Mouse (Mus musculus) hindbrain, embryonic 12.5 days (tissue): ENCODE results near the gene Gin1. TPM values are rescaled to one million over a fixed set of nuclear protein-coding genes. Genes with fewer than 3 reads are reported as not detected.
"Not testable (repeated sequence)": the region's sequence is repeated elsewhere in the genome, so short reads cannot be mapped to it uniquely, and the experiment has no call there.

Experiments used
- ATAC-seq: fragments of 200-750 bp; cut with Nextera tagmentation; 2 replicates; pipeline ENCODE4 v1.8.0; 2017; ENCODE audit warnings: moderate TSS enrichment; ENCODE audit not compliant: low FRiP score
- H3K27ac ChIP-seq: fragments of 300-500 bp; sonication (generic); 2 replicates; pipeline ENCODE4 v1.5.1; 2016; ENCODE audit warnings: mild to moderate bottlenecking
- H3K27me3 ChIP-seq: fragments of 300-500 bp; sonication (generic); 2 replicates; pipeline ENCODE4 v1.6.1; 2016; ENCODE audit warnings: mild to moderate bottlenecking
- H3K36me3 ChIP-seq: fragments of 300-500 bp; sonication (generic); 2 replicates; pipeline ENCODE4 v1.6.1; 2016; ENCODE audit warnings: mild to moderate bottlenecking
- H3K4me1 ChIP-seq: fragments of 300-500 bp; sonication (generic); 2 replicates; pipeline ENCODE4 v1.6.1; 2016
- H3K4me2 ChIP-seq: fragments of 300-500 bp; sonication (generic); replicated peaks from 2 replicates; pipeline ENCODE4 v1.6.1; 2016; ENCODE audit warnings: mild to moderate bottlenecking
- H3K4me3 ChIP-seq: fragments of 300-500 bp; sonication (generic); 2 replicates; pipeline ENCODE4 v1.5.1; 2016; ENCODE audit warnings: mild to moderate bottlenecking
- H3K9ac ChIP-seq: fragments of 300-500 bp; sonication (generic); 2 replicates; pipeline ENCODE4 v1.6.1; 2016; ENCODE audit warnings: mild to moderate bottlenecking, moderate library complexity
- H3K9me3 ChIP-seq: fragments of 300-500 bp; sonication (generic); replicated peaks from 2 replicates; pipeline ENCODE4 v1.6.1; 2016; ENCODE audit warnings: mild to moderate bottlenecking
- WGBS: fragments of 180-500 bp; shearing (Covaris S2); methylation state at CpG from one replicate; pipeline ENCODE4 v1.1.7; 2016; 5-methylcytosine and 5-hydroxymethylcytosine counted together
- polyA plus RNA-seq: library from polyadenylated mRNA; unstranded; fragments of >200 nt; fragmentation: Nextera tagmentation; extraction: Ambion mirVana; gene quantifications from 2 replicates; pipeline ENCODE4 v1.2.1, GENCODE M21; 2016

Gin1 gene
- 19.7 and 20.8 TPM in 2 replicates for polyA plus RNA-seq

DNA sequence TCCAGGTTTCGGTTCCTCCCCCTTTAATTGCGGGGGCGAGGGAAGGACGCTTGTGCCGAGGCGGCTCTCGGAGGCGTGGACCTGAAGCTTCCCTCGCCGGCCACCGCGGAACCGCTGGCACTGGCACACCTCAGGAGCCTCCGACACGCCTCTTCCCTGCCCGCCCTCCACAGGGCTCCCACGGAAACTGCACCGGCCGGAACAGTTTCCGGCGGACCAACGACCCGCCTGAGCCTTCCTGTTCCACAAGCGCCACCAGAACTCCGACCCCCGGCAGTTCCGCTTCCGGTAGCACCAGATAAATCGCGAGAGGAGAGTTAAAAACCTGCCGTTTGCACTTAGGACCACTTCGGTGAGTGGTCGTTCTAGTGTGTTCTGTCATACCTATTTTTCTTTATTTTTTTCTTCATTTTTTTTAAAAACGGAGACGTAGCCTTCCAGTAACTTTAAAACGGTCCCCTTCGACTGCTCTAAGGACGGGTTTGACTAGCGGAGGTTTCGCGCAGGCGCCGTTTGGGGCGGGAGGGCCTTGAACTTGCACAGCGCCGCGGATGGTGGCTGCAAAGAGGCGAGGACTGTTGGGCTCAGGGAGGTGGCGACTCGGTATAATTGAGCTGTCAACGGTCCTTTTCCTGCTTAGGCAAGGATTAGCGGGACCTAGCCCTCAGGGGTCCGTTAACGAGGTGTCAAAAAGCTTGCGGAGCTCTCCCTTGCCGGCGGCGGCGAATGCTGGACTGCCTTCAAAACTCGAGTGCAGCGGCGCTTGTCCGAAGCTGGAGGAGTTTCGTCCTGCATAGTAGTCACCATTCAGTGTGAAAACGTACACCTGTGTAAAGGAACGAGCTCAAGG lies at the start of gene Gin1, which contains the start of gene Ppip5k2:
Gin1 (plus strand) TSS at position 269 of the 850 bp plus-strand sequence.
Ppip5k2 (minus strand) TSS at position 508 of the 850 bp plus-strand sequence.
- Histone ChIP-seq H3K4me2 (peak within 1 kb of the TSS; percentile 66), H3K27ac (peak within 1 kb of the TSS; percentile 87), H3K27me3 (no peaks in the 10 kb centered on the region), H3K4me1 (peaks cover 19% of the 10 kb centered on the region), H3K4me3 (peak within 1 kb of the TSS; percentile 85), H3K36me3 (no peaks in the 10 kb centered on the region), H3K9me3 (no peaks in the 10 kb centered on the region), H3K9ac (peak within 1 kb of the TSS; percentile 92)
- under 1% methylated on average over 66 of the region's 66 CpGs for WGBS
- ATAC-seq = peak; percentile 99

- Histone ChIP-seq H3K27ac (no peak overlapping the region), H3K9ac (no peak overlapping the region), H3K4me2 (no peak overlapping the region), H3K4me3 (no peak overlapping the region), H3K36me3 (peaks cover 24% of the 10 kb centered on the region), H3K27me3 (no peaks in the 10 kb centered on the region), H3K4me1 (no peaks in the 10 kb centered on the region), H3K9me3 (no peaks in the 10 kb centered on the region)
- ATAC-seq = no peak
- WGBS = 72% methylated on average over 2 of the region's 2 CpGs
Observed at GRCm38 (mm10) chr1:97726730-97727129, 43.2 kb upstream of the Gin1 start.

- Histone ChIP-seq H3K9me3 (no peaks in the 10 kb centered on the region), H3K27me3 (no peaks in the 10 kb centered on the region), H3K4me1 (no peaks in the 10 kb centered on the region), H3K4me2 (no peak overlapping the region), H3K4me3 (no peak overlapping the region), H3K9ac (no peak overlapping the region), H3K27ac (no peak overlapping the region), H3K36me3 (peaks cover 20% of the 10 kb centered on the region)
- WGBS = 67% methylated on average over 1 of the region's 1 CpGs
- no peak for ATAC-seq
Observed at GRCm38 (mm10) chr1:97729339-97729738, 40.6 kb upstream of the Gin1 start.

GRCm38 (mm10) chr1:97743063-97743462 lies 26.9 kb upstream of the Gin1 start:
- H3K4me1 ChIP-seq = no peaks in the 10 kb centered on the region
- no peak overlapping the region for H3K9ac ChIP-seq
- H3K9me3 ChIP-seq = no peaks in the 10 kb centered on the region
- peaks cover 51% of the 10 kb centered on the region for H3K36me3 ChIP-seq
- WGBS = 96% methylated on average over 1 of the region's 1 CpGs
- H3K27me3 ChIP-seq = no peaks in the 10 kb centered on the region
- no peak overlapping the region for H3K4me3 ChIP-seq
- H3K27ac ChIP-seq = no peak overlapping the region
- ATAC-seq = no peak
- no peak overlapping the region for H3K4me2 ChIP-seq

- Histone ChIP-seq H3K4me2 (no peak overlapping the region), H3K4me3 (no peak overlapping the region), H3K4me1 (no peaks in the 10 kb centered on the region), H3K27ac (no peak overlapping the region), H3K9me3 (no peaks in the 10 kb centered on the region), H3K9ac (no peak overlapping the region), H3K36me3 (peaks cover 41% of the 10 kb centered on the region), H3K27me3 (no peaks in the 10 kb centered on the region)
- no peak for ATAC-seq
- 91% methylated on average over 4 of the region's 4 CpGs for WGBS
Observed at GRCm38 (mm10) chr1:97745712-97746111, 24.3 kb upstream of the Gin1 start.

GRCm38 (mm10) chr1:97746261-97746660 lies 23.7 kb upstream of the Gin1 start:
- WGBS = 97% methylated on average over 7 of the region's 7 CpGs
- H3K27ac ChIP-seq = no peak overlapping the region
- no peaks in the 10 kb centered on the region for H3K4me1 ChIP-seq
- no peak overlapping the region for H3K4me3 ChIP-seq
- H3K4me2 ChIP-seq = no peak overlapping the region
- H3K9ac ChIP-seq = no peak overlapping the region
- peaks cover 40% of the 10 kb centered on the region for H3K36me3 ChIP-seq
- ATAC-seq = no peak
- no peaks in the 10 kb centered on the region for H3K9me3 ChIP-seq
- H3K27me3 ChIP-seq = no peaks in the 10 kb centered on the region

DNA sequence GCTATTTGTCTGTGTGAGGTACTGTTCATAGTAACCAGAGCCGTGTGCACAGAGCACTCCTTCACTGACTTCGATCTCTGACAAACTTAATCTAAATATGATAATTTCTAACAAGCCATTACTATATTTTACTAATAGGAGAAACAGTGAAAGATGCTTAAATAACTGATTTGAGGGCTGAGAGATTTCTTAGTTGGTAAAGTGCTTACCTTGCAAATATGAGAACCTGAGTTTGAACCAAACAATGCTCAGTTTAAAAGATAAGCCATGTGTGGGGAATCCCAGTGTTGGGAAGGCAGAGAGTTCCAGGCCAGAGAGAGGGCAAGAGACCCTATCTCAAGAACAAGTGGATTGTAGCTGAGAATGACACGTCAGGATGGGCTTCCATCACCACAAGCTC lies 21.8 kb upstream of the Gin1 start:
- peaks cover 39% of the 10 kb centered on the region for H3K36me3 ChIP-seq
- H3K9me3 ChIP-seq = no peaks in the 10 kb centered on the region
- H3K4me3 ChIP-seq = no peak overlapping the region
- no peak for ATAC-seq
- no peak overlapping the region for H3K4me2 ChIP-seq
- H3K9ac ChIP-seq = no peak overlapping the region
- H3K27me3 ChIP-seq = no peaks in the 10 kb centered on the region
- H3K27ac ChIP-seq = no peak overlapping the region
- no peaks in the 10 kb centered on the region for H3K4me1 ChIP-seq
- WGBS = 95% methylated on average over 3 of the region's 3 CpGs

GRCm38 (mm10) chr1:97753216-97753615 lies 16.8 kb upstream of the Gin1 start:
- no peaks in the 10 kb centered on the region for H3K9me3 ChIP-seq

DNA sequence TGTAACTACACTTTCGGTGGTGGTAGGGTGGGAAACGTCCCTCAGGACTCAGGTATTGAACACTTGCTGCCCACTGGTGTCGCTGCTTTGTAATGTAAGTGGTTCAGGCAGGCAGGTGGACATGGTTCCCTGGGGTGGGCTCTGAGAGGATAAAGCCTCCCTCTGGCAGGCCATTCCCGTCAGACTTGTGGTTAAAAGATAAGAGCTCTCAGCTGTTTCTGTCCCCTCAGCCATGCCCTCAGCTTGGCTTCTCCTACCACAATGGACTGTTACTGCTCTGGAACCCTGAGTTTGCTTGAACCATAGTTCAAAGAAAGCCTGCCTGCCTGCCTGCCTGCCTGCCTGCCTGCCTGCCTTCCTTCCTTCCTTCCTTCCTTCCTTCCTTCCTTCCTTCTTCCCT lies 15.6 kb upstream of the Gin1 start:
- no peak for ATAC-seq
- WGBS = 79% methylated on average over 4 of the region's 4 CpGs
- H3K36me3 ChIP-seq = peaks cover 32% of the 10 kb centered on the region

More at GRCm38 (mm10) chr1:97753216-97753615, 16.8 kb upstream of the Gin1 start:
- Histone ChIP-seq H3K36me3 (peaks cover 34% of the 10 kb centered on the region), H3K4me3 (no peak overlapping the region), H3K27me3 (no peaks in the 10 kb centered on the region), H3K4me2 (no peak overlapping the region), H3K9ac (no peak overlapping the region), H3K27ac (no peak overlapping the region), H3K4me1 (no peaks in the 10 kb centered on the region)
- no peak for ATAC-seq

GRCm38 (mm10) chr1:97759841-97760240 lies 10.1 kb upstream of the Gin1 start:
- Histone ChIP-seq H3K36me3 (peaks cover 15% of the 10 kb centered on the region), H3K4me2 (no peak overlapping the region), H3K9ac (no peak overlapping the region), H3K9me3 (no peaks in the 10 kb centered on the region), H3K27ac (no peak overlapping the region), H3K4me1 (no peaks in the 10 kb centered on the region), H3K4me3 (no peak overlapping the region), H3K27me3 (no peaks in the 10 kb centered on the region)
- no peak for ATAC-seq

More for the DNA sequence above, 15.6 kb upstream of the Gin1 start:
- H3K27me3 ChIP-seq = no peaks in the 10 kb centered on the region
- no peak overlapping the region for H3K4me2 ChIP-seq
- no peaks in the 10 kb centered on the region for H3K4me1 ChIP-seq
- H3K4me3 ChIP-seq = no peak overlapping the region
- no peak overlapping the region for H3K9ac ChIP-seq
- no peaks in the 10 kb centered on the region for H3K9me3 ChIP-seq
- no peak overlapping the region for H3K27ac ChIP-seq

DNA sequence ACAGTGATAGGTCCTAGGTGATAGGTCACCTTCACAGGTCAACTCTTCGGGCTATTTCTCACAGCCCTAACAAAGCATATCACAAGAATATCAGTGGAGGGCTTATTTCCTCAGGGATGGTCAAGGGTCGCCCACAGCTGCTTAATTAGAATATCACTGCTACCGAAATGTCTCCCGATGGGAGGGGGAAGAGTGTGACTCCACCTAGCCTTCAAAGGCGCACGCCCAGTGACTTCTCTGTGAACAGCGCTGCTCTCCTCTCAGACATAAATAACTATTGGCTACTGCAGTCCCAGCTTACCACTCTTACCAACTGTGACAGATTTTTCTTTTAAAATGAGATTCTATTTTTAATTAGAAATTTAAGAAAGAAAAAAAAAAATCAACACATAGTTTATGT lies 9.4 kb upstream of the Gin1 start:
- no peak for ATAC-seq
- H3K27ac ChIP-seq = no peak overlapping the region
- 75% methylated on average over 7 of the region's 7 CpGs for WGBS
- no peak overlapping the region for H3K9ac ChIP-seq
- H3K4me3 ChIP-seq = no peak overlapping the region
- no peaks in the 10 kb centered on the region for H3K27me3 ChIP-seq
- H3K9me3 ChIP-seq = no peaks in the 10 kb centered on the region
- H3K4me2 ChIP-seq = no peak overlapping the region
- H3K4me1 ChIP-seq = no peaks in the 10 kb centered on the region
- peaks cover 8% of the 10 kb centered on the region for H3K36me3 ChIP-seq

GRCm38 (mm10) chr1:97761477-97761876 lies 8.5 kb upstream of the Gin1 start:
- WGBS = 71% methylated on average over 6 of the region's 6 CpGs
- H3K27me3 ChIP-seq = no peaks in the 10 kb centered on the region
- H3K4me3 ChIP-seq = no peak overlapping the region
- ATAC-seq = no peak
- no peak overlapping the region for H3K4me2 ChIP-seq
- H3K4me1 ChIP-seq = no peaks in the 10 kb centered on the region
- H3K27ac ChIP-seq = no peak overlapping the region
- no peaks in the 10 kb centered on the region for H3K9me3 ChIP-seq
- H3K36me3 ChIP-seq = 0 out of 2 replicates have a peak, but pooled peaks cover 6% of the 10 kb centered on the region
- H3K9ac ChIP-seq = no peak overlapping the region

GRCm38 (mm10) chr1:97765712-97766111 lies 4.3 kb upstream of the Gin1 start:
- 84% methylated on average over 4 of the region's 4 CpGs for WGBS

More at GRCm38 (mm10) chr1:97765712-97766111, 4.3 kb upstream of the Gin1 start:
- peaks cover 15% of the 10 kb centered on the region for H3K4me1 ChIP-seq
- not testable (repeated sequence) for H3K9me3 ChIP-seq, H3K9ac ChIP-seq, H3K27me3 ChIP-seq, H3K27ac ChIP-seq, H3K4me2 ChIP-seq, ATAC-seq, H3K4me3 ChIP-seq, H3K36me3 ChIP-seq
